Comparison of ENCODE assay signal across 9 mouse cellular contexts in the genomic region with DNA sequence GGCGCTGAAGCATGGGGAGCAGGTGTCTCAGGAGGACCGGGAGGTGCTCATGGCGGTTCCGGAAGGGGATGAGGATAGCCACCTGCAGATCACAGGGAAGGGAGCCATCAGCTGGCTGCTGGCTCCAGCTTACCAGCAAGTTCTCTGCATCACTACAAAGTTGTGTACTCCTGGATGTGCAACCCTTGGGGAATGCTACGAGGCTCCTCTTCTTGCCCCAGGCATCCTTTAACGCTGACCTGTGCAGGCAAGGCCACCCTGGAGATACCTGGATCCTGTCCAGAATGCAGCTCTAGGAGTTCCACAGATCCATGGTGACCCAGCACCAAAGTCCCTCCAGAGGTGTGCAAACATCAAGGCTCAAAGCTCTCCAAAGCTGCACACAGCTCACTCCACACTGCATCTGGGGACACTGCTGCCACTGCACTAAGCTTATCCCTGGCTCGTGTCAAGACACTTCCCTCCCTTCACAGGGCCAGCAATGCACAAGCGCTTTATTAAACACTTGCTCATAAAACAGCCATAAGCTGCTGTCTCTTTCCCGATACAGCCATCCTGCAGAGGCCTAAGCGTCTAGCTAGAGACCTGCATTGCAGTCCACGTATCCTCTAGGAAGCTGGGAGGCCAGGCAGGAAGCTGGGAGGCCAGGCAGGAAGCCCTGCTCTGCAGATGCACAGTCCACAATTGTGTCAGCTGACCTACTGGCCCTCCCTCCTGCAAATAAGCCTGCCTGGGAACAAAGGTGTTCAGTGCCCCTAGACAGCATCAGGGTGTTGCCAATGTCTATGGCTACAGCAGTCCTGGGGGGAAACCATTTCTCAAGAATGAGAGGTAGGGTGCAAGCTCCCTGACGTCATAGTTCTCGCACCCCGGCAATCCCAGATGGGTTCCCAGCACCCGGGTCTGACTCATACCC. TPM values are rescaled to one million over a fixed set of nuclear protein-coding genes. Genes with fewer than 3 reads are reported as not detected.
DNase-seq lines count a peak whose midpoint lies in the region; ATAC-seq and TF ChIP-seq lines count a peak whose summit lies in the region.
"Had no signal": no experiment of that assay in that cellular context is flagged by ENCODE, and none has a peak within 500 bp of the region (broad histone marks: within the 10 kb centered on the region; RNA-seq: fewer than 3 reads in every experiment).

No protein-coding gene starts in this region.

- H3K27me3 ChIP-seq in kidney, adult 2 months (replicated peaks; ENCODE audit: control insufficient read depth, insufficient read depth, low read length): no peaks in the 10 kb centered on the region
- H3K27me3 ChIP-seq in lung, embryonic 16.5 days (ENCODE audit: control insufficient read depth, insufficient read depth, low read depth, low read length): no peaks in the 10 kb centered on the region
- H3K27me3 ChIP-seq: Patski had no signal

- intact Hi-C loops in left cerebral cortex, postnatal 36 days (cut with DNase I): no loop called here

- H3K9ac ChIP-seq in lung, embryonic 16.5 days (ENCODE audit: low read length): peak overlapping the region; percentile 29; the same call in 1 of the 2 replicates

- H3K4me3 ChIP-seq in kidney, adult 2 months (ENCODE audit: insufficient read depth, low read depth, low read length): no peak overlapping the region
- H3K4me3 ChIP-seq in lung, embryonic 16.5 days (ENCODE audit: low read length): no peak overlapping the region

- WGBS in kidney, adult 2 months: 63% methylated on average over 15 of the region's 15 CpGs
- 70% methylated on average over 15 of the region's 15 CpGs for WGBS in lung, embryonic 16.5 days

- ATAC-seq in lung, embryonic 16.5 days (ENCODE audit: low read depth): peak; percentile 74
- ATAC-seq in granulocyte monocyte progenitor cell, adult 5-6 weeks (replicated peaks; ENCODE audit: poor library complexity, severe bottlenecking): no peak
- ATAC-seq: Patski had no signal

- no peaks in the 10 kb centered on the region for H3K9me3 ChIP-seq in lung, embryonic 16.5 days (ENCODE audit: control insufficient read depth, low read length)

- H3K4me2 ChIP-seq in lung, embryonic 16.5 days (ENCODE audit: low read depth, low read length): no peak overlapping the region

- H3K36me3 ChIP-seq in kidney, adult 2 months (ENCODE audit: control insufficient read depth, insufficient read depth, low read length): no peaks in the 10 kb centered on the region
- no peaks in the 10 kb centered on the region for H3K36me3 ChIP-seq in lung, embryonic 16.5 days (ENCODE audit: control insufficient read depth, insufficient read depth, low read length)

- no peak overlapping the region for H3K27ac ChIP-seq in kidney, adult 2 months (ENCODE audit: insufficient read depth, low read depth, low read length)
- H3K27ac ChIP-seq in lung, embryonic 16.5 days (ENCODE audit: low read length): peak overlapping the region; percentile 40

- H3K4me1 ChIP-seq in kidney, adult 2 months (ENCODE audit: control insufficient read depth, insufficient read depth, low read length): no peaks in the 10 kb centered on the region
- no peaks in the 10 kb centered on the region; the same call in 1 of the 2 replicates for H3K4me1 ChIP-seq in lung, embryonic 16.5 days (replicated peaks; ENCODE audit: control insufficient read depth, insufficient read depth, low read length)

- no peak for TF ChIP-seq POLR2A in kidney, adult 2 months (IDR thresholded peaks at IDR 0.05; ENCODE audit: low read depth, low read length)

- no peak for TF ChIP-seq CTCF in kidney, adult 2 months (conservative IDR thresholded peaks at IDR 0.05; ENCODE audit: insufficient read depth, insufficient read length, low read depth, low read length)

- DNase-seq in left cerebral cortex, adult 18-20 months (ENCODE audit: low spot score in 2 of 2): peak; percentile 1
- DNase-seq in left cerebral cortex, postnatal 36 days (ENCODE audit: low spot score in 2 of 2): no peak
- DNase-seq in brain, adult 2 months (ENCODE audit: low read depth, low spot score): peak; percentile 36
- DNase-seq in frontal cortex, postnatal 25 days (ENCODE audit: low spot score in 2 of 2): peak; percentile 1 to 3
- DNase-seq in kidney, adult 2 months: peak; percentile 60
- DNase-seq in c-Kit-positive CD71-positive TER-119-positive erythroid progenitor cells, embryonic 14.5 days (ENCODE audit: low spot score): no peak

RNA-seq across cellular contexts. Expression of a gene that starts 42.1 kb away (rescaled TPM):
- total RNA-seq in left cerebral cortex, adult 18-20 months (2021): 10 to 100 TPM; 54.3 to 54.8 TPM
- total RNA-seq in left cerebral cortex, postnatal 36 days (2021): 10 to 100 TPM; 47.9 to 54.0 TPM
- 51.5 and 54.2 TPM in 2 replicates for polyA plus RNA-seq in kidney, adult 2 months (2012; rRNA removed)
- polyA plus RNA-seq in lung, embryonic 16.5 days (2015; fragmentation: Nextera tagmentation; extraction: Ambion mirVana): 7.3 and 8.3 TPM in 2 replicates
- total RNA-seq in granulocyte monocyte progenitor cell, adult 5-6 weeks (2014; fragmentation: Nextera tagmentation): 12.3 and 19.3 TPM in 2 replicates
- total RNA-seq in granulocyte monocyte progenitor cell, adult 5-6 weeks (2017): 5.0 and 13.1 TPM in 2 replicates

Comparison
In these comparisons a context has a peak if more than half of its experiments do, and no peak if none do; other contexts are left out.
1. DNase-seq: peak in left cerebral cortex, adult 18-20 months (2 of 2), brain, adult 2 months (single experiment), frontal cortex, postnatal 25 days (2 of 2) and kidney, adult 2 months (single experiment); none in left cerebral cortex, postnatal 36 days (0 of 2) and c-Kit-positive CD71-positive TER-119-positive erythroid progenitor cells, embryonic 14.5 days (single experiment).